Mouse (Mus musculus) liver, adult 2 months (tissue): ENCODE results near the gene 6820408C15Rik.

Experiments used
- CTCF ChIP-seq: fragments of 200-500 bp; IDR thresholded peaks from 2 replicates; pipeline ENCODE4 v1.5.1; 2011; ENCODE audit warnings: low read depth, low read length, control low read depth
- POLR2A ChIP-seq: fragments of 200-500 bp; IDR thresholded peaks from 2 replicates; pipeline ENCODE4 v1.6.1; 2011; ENCODE audit warnings: low read length, control low read depth; ENCODE audit not compliant: insufficient read depth; ENCODE audit errors: extremely low read depth

- TF ChIP-seq CTCF, result no peak
- no peak for TF ChIP-seq POLR2A
Observed at GRCm38 (mm10) chr2:152413765-152414584, 1.4 kb upstream of the 6820408C15Rik start.
